Mouse (Mus musculus): ENCODE measurements around the gene Atp6v0a1.

DNA sequence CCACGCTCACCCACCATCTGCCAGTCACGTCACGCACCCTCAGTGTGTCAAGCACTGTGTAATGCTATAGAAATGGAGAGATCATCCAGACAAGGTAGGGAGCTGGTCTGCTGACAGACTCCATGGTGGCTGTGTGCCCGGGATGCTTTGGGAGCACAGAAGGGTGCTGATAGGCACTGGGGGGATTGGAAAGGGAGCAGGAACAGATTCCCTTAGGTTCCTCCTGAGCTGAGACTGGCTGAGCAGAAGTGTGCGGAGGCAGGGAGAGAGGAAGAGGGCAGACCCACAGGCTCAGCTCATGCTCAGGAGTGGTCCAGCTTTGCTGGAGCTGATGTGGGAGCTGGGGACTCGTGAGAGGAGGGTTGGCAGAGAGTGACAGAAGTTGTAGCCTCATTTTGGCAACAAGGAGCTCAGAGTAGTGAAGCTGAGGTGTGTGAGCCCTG is 41.8 kb downstream of the Atp6v0a1 start:
- TF ChIP-seq CTCF (IDR thresholded peaks at IDR 0.05; ENCODE audit: borderline replicate concordance, insufficient read depth, low read length) (no peak), POLR2A (IDR thresholded peaks at IDR 0.05; ENCODE audit: low read depth, low read length) (no peak)
